Mouse (Mus musculus) kidney, postnatal 10 days (tissue): ENCODE results near the gene Aar2.
"Not testable (repeated sequence)": the region's sequence is repeated elsewhere in the genome, so short reads cannot be mapped to it uniquely, and the experiment has no call there.

Source experiments
- DNase-seq: peaks from one replicate; pipeline ENCODE4 v3.0.0; 2021; ENCODE audit warnings: mixed read lengths

Aar2 gene

GRCm38 (mm10) chr2:156547123-156547891 lies at the start of gene Aar2:
TSS of gene Aar2 (plus strand) at chr2:156547584.
- DNase-seq, result peak; percentile 87

- peak; percentile 81 for DNase-seq
Observed at GRCm38 (mm10) chr2:156497915-156498314, 49.5 kb upstream of the Aar2 start.

GRCm38 (mm10) chr2:156501025-156501424 lies 46.4 kb upstream of the Aar2 start:
- no peak for DNase-seq

GRCm38 (mm10) chr2:156505533-156505932 lies 41.9 kb upstream of the Aar2 start:
- DNase-seq, result peak; percentile 28

- no peak for DNase-seq
Observed at GRCm38 (mm10) chr2:156512028-156512427, 35.4 kb upstream of the Aar2 start.

- DNase-seq, result peak; percentile 58
Observed at GRCm38 (mm10) chr2:156512561-156512960, 34.8 kb upstream of the Aar2 start.

- no peak for DNase-seq
Observed at GRCm38 (mm10) chr2:156515102-156515501, 32.3 kb upstream of the Aar2 start.

GRCm38 (mm10) chr2:156515565-156516185 lies 31.7 kb upstream of the Aar2 start:
- DNase-seq, result peak; percentile 89

- not testable (repeated sequence) for DNase-seq
Observed at GRCm38 (mm10) chr2:156516678-156517077, 30.7 kb upstream of the Aar2 start.

GRCm38 (mm10) chr2:156518306-156518705 lies 29.1 kb upstream of the Aar2 start:
- no peak for DNase-seq

- no peak for DNase-seq
Observed at GRCm38 (mm10) chr2:156519584-156519983, 27.8 kb upstream of the Aar2 start.

GRCm38 (mm10) chr2:156522994-156523393 lies 24.4 kb upstream of the Aar2 start:
- no peak for DNase-seq

- peak; percentile 19 for DNase-seq
Observed at GRCm38 (mm10) chr2:156524078-156524477, 23.3 kb upstream of the Aar2 start.

- DNase-seq, result peak; percentile 35
Observed at GRCm38 (mm10) chr2:156529726-156530125, 17.7 kb upstream of the Aar2 start.

- no peak for DNase-seq
Observed at GRCm38 (mm10) chr2:156533160-156533559, 14.2 kb upstream of the Aar2 start.

GRCm38 (mm10) chr2:156538817-156539555 lies 8.4 kb upstream of the Aar2 start:
- no peak for DNase-seq

GRCm38 (mm10) chr2:156540991-156541390 lies 6.4 kb upstream of the Aar2 start:
- DNase-seq, result no peak

- no peak for DNase-seq
Observed at GRCm38 (mm10) chr2:156542410-156542809, 5.0 kb upstream of the Aar2 start.

GRCm38 (mm10) chr2:156543804-156544203 lies 3.6 kb upstream of the Aar2 start:
- DNase-seq, result no peak

- DNase-seq, result no peak
Observed at GRCm38 (mm10) chr2:156552421-156552820, 5.0 kb downstream of the Aar2 start.

- no peak for DNase-seq
Observed at GRCm38 (mm10) chr2:156561808-156562207, 14.4 kb downstream of the Aar2 start.

GRCm38 (mm10) chr2:156563557-156563956 lies 16.2 kb downstream of the Aar2 start:
- no peak for DNase-seq

GRCm38 (mm10) chr2:156566512-156566911 lies 19.1 kb downstream of the Aar2 start:
- peak; percentile 30 for DNase-seq

- DNase-seq, result no peak
Observed at GRCm38 (mm10) chr2:156568647-156569046, 21.3 kb downstream of the Aar2 start.
